Mouse (Mus musculus) forebrain, embryonic 10.5 days (tissue): ENCODE measurements around the gene Nxnl2. TPM values are rescaled to one million over a fixed set of nuclear protein-coding genes. Genes with fewer than 3 reads are reported as not detected.

Source experiments
- DNase-seq: peaks from one replicate; pipeline ENCODE4 v3.0.0-alpha.2; 2017; ENCODE audit warnings: low spot score; ENCODE audit errors: extremely low spot score
- H3K27ac ChIP-seq: fragments of 300-500 bp; sonication (generic); 2 replicates; pipeline ENCODE4 v1.5.1; 2016; ENCODE audit warnings: mild to moderate bottlenecking
- H3K27me3 ChIP-seq: fragments of 300-500 bp; sonication (generic); 2 replicates; pipeline ENCODE4 v1.6.1; 2016; ENCODE audit warnings: mild to moderate bottlenecking; ENCODE audit not compliant: poor library complexity, severe bottlenecking
- H3K36me3 ChIP-seq: fragments of 300-500 bp; sonication (generic); replicated peaks from 2 replicates; pipeline ENCODE4 v1.6.1; 2016; ENCODE audit warnings: mild to moderate bottlenecking, moderate library complexity
- H3K4me1 ChIP-seq: fragments of 300-500 bp; sonication (generic); 2 replicates; pipeline ENCODE4 v1.6.1; 2016
- H3K4me3 ChIP-seq: fragments of 300-500 bp; sonication (generic); 2 replicates; pipeline ENCODE4 v1.5.1; 2016; ENCODE audit warnings: mild to moderate bottlenecking, moderate library complexity
- H3K9me3 ChIP-seq: fragments of 300-500 bp; sonication (generic); 2 replicates; pipeline ENCODE4 v1.6.1; 2016; ENCODE audit warnings: mild to moderate bottlenecking, moderate library complexity
- WGBS: fragments of 180-500 bp; shearing (Covaris S2); methylation state at CpG from one replicate; pipeline ENCODE4 v1.1.7; 2016; 5-methylcytosine and 5-hydroxymethylcytosine counted together
- polyA plus RNA-seq: library from polyadenylated mRNA; unstranded; fragments of >200 nt; fragmentation: Nextera tagmentation; extraction: Ambion mirVana; gene quantifications from 2 replicates; pipeline ENCODE4 v1.2.1, GENCODE M21; 2016

Gene Nxnl2
- polyA plus RNA-seq = 0.49 and 0.56 TPM in 2 replicates

- Histone ChIP-seq H3K4me1 (peaks cover 25% of the 10 kb centered on the region), H3K4me3 (peak within 1 kb of the TSS; percentile 60), H3K27ac (peak within 1 kb of the TSS; percentile 17), H3K36me3 (no peaks in the 10 kb centered on the region), H3K9me3 (peaks cover 3% of the 10 kb centered on the region; the same call in 1 of the 2 replicates), H3K27me3 (peaks cover 52% of the 10 kb centered on the region)
- peak; percentile 49 for DNase-seq
- under 1% methylated on average over 64 of the region's 64 CpGs for WGBS
Observed at GRCm38 (mm10) chr13:51170691-51171680, at the start of gene Nxnl2. Gene Nxnl2, plus strand, starts transcription at chr13:51171022.

- Histone ChIP-seq H3K4me1 (peaks cover 48% of the 10 kb centered on the region), H3K36me3 (peaks cover 40% of the 10 kb centered on the region), H3K4me3 (no peak overlapping the region), H3K9me3 (no peaks in the 10 kb centered on the region), H3K27me3 (no peaks in the 10 kb centered on the region), H3K27ac (no peak overlapping the region)
- no peak for DNase-seq
- WGBS = 52% methylated on average over 1 of the region's 1 CpGs
Observed at GRCm38 (mm10) chr13:51121966-51122365, 48.9 kb upstream of the Nxnl2 start.

- DNase-seq = no peak
- Histone ChIP-seq H3K27ac (no peak overlapping the region), H3K36me3 (peaks cover 49% of the 10 kb centered on the region), H3K4me1 (peaks cover 48% of the 10 kb centered on the region), H3K4me3 (no peak overlapping the region), H3K27me3 (no peaks in the 10 kb centered on the region), H3K9me3 (no peaks in the 10 kb centered on the region)
- WGBS = 82% methylated on average over 8 of the region's 8 CpGs
Observed at GRCm38 (mm10) chr13:51122771-51123170, 48.1 kb upstream of the Nxnl2 start.

GRCm38 (mm10) chr13:51125357-51125756 lies 45.5 kb upstream of the Nxnl2 start:
- Histone ChIP-seq H3K4me1 (peaks cover 31% of the 10 kb centered on the region), H3K27ac (no peak overlapping the region), H3K9me3 (no peaks in the 10 kb centered on the region), H3K27me3 (no peaks in the 10 kb centered on the region), H3K36me3 (peaks cover 74% of the 10 kb centered on the region), H3K4me3 (no peak overlapping the region)
- DNase-seq = no peak
- WGBS = 84% methylated on average over 8 of the region's 8 CpGs

GRCm38 (mm10) chr13:51127906-51128305 lies 42.9 kb upstream of the Nxnl2 start:
- H3K27ac ChIP-seq = no peak overlapping the region
- H3K27me3 ChIP-seq = no peaks in the 10 kb centered on the region
- no peak overlapping the region for H3K4me3 ChIP-seq
- no peak for DNase-seq
- 0 out of 2 replicates have a peak, but pooled peaks cover 7% of the 10 kb centered on the region for H3K4me1 ChIP-seq
- no peaks in the 10 kb centered on the region for H3K9me3 ChIP-seq
- peaks cover 95% of the 10 kb centered on the region for H3K36me3 ChIP-seq
- WGBS = 88% methylated on average over 2 of the region's 2 CpGs

- H3K4me3 ChIP-seq = no peak overlapping the region
- WGBS = 96% methylated on average over 7 of the region's 7 CpGs
- no peaks in the 10 kb centered on the region for H3K27me3 ChIP-seq
- H3K27ac ChIP-seq = no peak overlapping the region
- peaks cover 97% of the 10 kb centered on the region for H3K36me3 ChIP-seq
- 0 out of 2 replicates have a peak, but pooled peaks cover 3% of the 10 kb centered on the region for H3K4me1 ChIP-seq
- no peak for DNase-seq
- no peaks in the 10 kb centered on the region for H3K9me3 ChIP-seq
Observed at GRCm38 (mm10) chr13:51128417-51128816, 42.4 kb upstream of the Nxnl2 start.

GRCm38 (mm10) chr13:51131179-51131578 lies 39.6 kb upstream of the Nxnl2 start:
- 89% methylated on average over 10 of the region's 10 CpGs for WGBS
- Histone ChIP-seq H3K27me3 (no peaks in the 10 kb centered on the region), H3K4me3 (no peak overlapping the region), H3K36me3 (peaks cover 93% of the 10 kb centered on the region), H3K4me1 (no peaks in the 10 kb centered on the region), H3K9me3 (no peaks in the 10 kb centered on the region), H3K27ac (no peak overlapping the region)
- DNase-seq = no peak

GRCm38 (mm10) chr13:51136315-51136714 lies 34.5 kb upstream of the Nxnl2 start:
- WGBS = 89% methylated on average over 4 of the region's 4 CpGs
- H3K36me3 ChIP-seq = peaks cover 84% of the 10 kb centered on the region
- no peak for DNase-seq
- H3K4me1 ChIP-seq = peaks cover 15% of the 10 kb centered on the region
- H3K4me3 ChIP-seq = no peak overlapping the region
- H3K9me3 ChIP-seq = no peaks in the 10 kb centered on the region
- no peaks in the 10 kb centered on the region for H3K27me3 ChIP-seq
- no peak overlapping the region for H3K27ac ChIP-seq

- Histone ChIP-seq H3K27me3 (no peaks in the 10 kb centered on the region), H3K36me3 (peaks cover 82% of the 10 kb centered on the region), H3K27ac (no peak overlapping the region), H3K9me3 (no peaks in the 10 kb centered on the region), H3K4me1 (peaks cover 15% of the 10 kb centered on the region), H3K4me3 (no peak overlapping the region)
- 75% methylated on average over 2 of the region's 2 CpGs for WGBS
- no peak for DNase-seq
Observed at GRCm38 (mm10) chr13:51136996-51137701, 33.7 kb upstream of the Nxnl2 start.

GRCm38 (mm10) chr13:51137702-51138031 lies 33.2 kb upstream of the Nxnl2 start:
- Histone ChIP-seq H3K27me3 (no peaks in the 10 kb centered on the region), H3K27ac (no peak overlapping the region), H3K9me3 (no peaks in the 10 kb centered on the region), H3K4me3 (no peak overlapping the region), H3K36me3 (peaks cover 82% of the 10 kb centered on the region), H3K4me1 (peaks cover 15% of the 10 kb centered on the region)
- DNase-seq = no peak

- Histone ChIP-seq H3K4me3 (no peak overlapping the region), H3K27ac (no peak overlapping the region), H3K36me3 (peaks cover 90% of the 10 kb centered on the region), H3K4me1 (no peaks in the 10 kb centered on the region), H3K27me3 (no peaks in the 10 kb centered on the region), H3K9me3 (no peaks in the 10 kb centered on the region)
- DNase-seq = no peak
- WGBS = 85% methylated on average over 1 of the region's 1 CpGs
Observed at GRCm38 (mm10) chr13:51147106-51147505, 23.7 kb upstream of the Nxnl2 start.

GRCm38 (mm10) chr13:51152966-51153669 lies 17.7 kb upstream of the Nxnl2 start:
- H3K27me3 ChIP-seq = no peaks in the 10 kb centered on the region
- H3K4me3 ChIP-seq = no peak overlapping the region
- no peak overlapping the region for H3K27ac ChIP-seq
- no peak for DNase-seq
- no peaks in the 10 kb centered on the region for H3K4me1 ChIP-seq
- WGBS = 93% methylated on average over 4 of the region's 4 CpGs
- no peaks in the 10 kb centered on the region for H3K9me3 ChIP-seq
- H3K36me3 ChIP-seq = peaks cover 84% of the 10 kb centered on the region
